Mouse (Mus musculus) layer of hippocampus, adult 11-12 months (tissue): ENCODE measurements around the gene Tsen2.
A peak's percentile ranks its signal among the peaks of the same experiment; 100 is the strongest.

Experiments used
- DNase-seq: peaks from one replicate; pipeline ENCODE4 v3.0.0; 2022; ENCODE audit warnings: low spot score

Gene Tsen2

GRCm38 (mm10) chr6:115544442-115544970 lies at the start of gene Tsen2:
TSS of gene Tsen2 (plus strand) at chr6:115544664.
- DNase-seq: peak; percentile 97

GRCm38 (mm10) chr6:115499540-115499939 lies 44.9 kb upstream of the Tsen2 start:
- peak; percentile 53 for DNase-seq

GRCm38 (mm10) chr6:115500234-115500633 lies 44.2 kb upstream of the Tsen2 start:
- no peak for DNase-seq

GRCm38 (mm10) chr6:115501131-115501530 lies 43.3 kb upstream of the Tsen2 start:
- no peak for DNase-seq

- DNase-seq: no peak
Measured at GRCm38 (mm10) chr6:115503038-115503437, 41.4 kb upstream of the Tsen2 start.

- DNase-seq: no peak
Measured at GRCm38 (mm10) chr6:115503549-115504159, 40.8 kb upstream of the Tsen2 start.

- no peak for DNase-seq
Measured at GRCm38 (mm10) chr6:115504160-115504558, 40.3 kb upstream of the Tsen2 start.

- no peak for DNase-seq
Measured at GRCm38 (mm10) chr6:115504915-115505314, 39.5 kb upstream of the Tsen2 start.

GRCm38 (mm10) chr6:115506425-115506824 lies 38.0 kb upstream of the Tsen2 start:
- DNase-seq: no peak

GRCm38 (mm10) chr6:115511447-115511846 lies 33.0 kb upstream of the Tsen2 start:
- DNase-seq: no peak

- DNase-seq: no peak
Measured at GRCm38 (mm10) chr6:115513207-115513606, 31.3 kb upstream of the Tsen2 start.

GRCm38 (mm10) chr6:115517904-115518303 lies 26.6 kb upstream of the Tsen2 start:
- peak; percentile 26 for DNase-seq

GRCm38 (mm10) chr6:115518352-115518751 lies 26.1 kb upstream of the Tsen2 start:
- no peak for DNase-seq

GRCm38 (mm10) chr6:115519275-115519699 lies 25.2 kb upstream of the Tsen2 start:
- DNase-seq: no peak

GRCm38 (mm10) chr6:115521923-115522322 lies 22.5 kb upstream of the Tsen2 start:
- DNase-seq: no peak

- no peak for DNase-seq
Measured at GRCm38 (mm10) chr6:115522691-115523146, 21.7 kb upstream of the Tsen2 start.

GRCm38 (mm10) chr6:115523201-115523600 lies 21.3 kb upstream of the Tsen2 start:
- DNase-seq: peak; percentile 56

- no peak for DNase-seq
Measured at GRCm38 (mm10) chr6:115524449-115524990, 19.9 kb upstream of the Tsen2 start.

GRCm38 (mm10) chr6:115527418-115527817 lies 17.0 kb upstream of the Tsen2 start:
- DNase-seq: no peak

- DNase-seq: no peak
Measured at GRCm38 (mm10) chr6:115528372-115528771, 16.1 kb upstream of the Tsen2 start.

- DNase-seq: no peak
Measured at GRCm38 (mm10) chr6:115534617-115535016, 9.8 kb upstream of the Tsen2 start.

- DNase-seq: no peak
Measured at GRCm38 (mm10) chr6:115536169-115536568, 8.3 kb upstream of the Tsen2 start.

GRCm38 (mm10) chr6:115538645-115539429 lies 5.6 kb upstream of the Tsen2 start:
- DNase-seq: peak; percentile 83
